Mouse (Mus musculus) left cerebral cortex, adult 18-20 months (tissue): ENCODE results near the gene Pkig. TPM values are rescaled to one million over a fixed set of nuclear protein-coding genes. Genes with fewer than 3 reads are reported as not detected.

ENCODE experiments used
- DNase-seq, 2 experiments: peaks; one replicate each; pipeline ENCODE4 v3.0.0; 2021 to 2022; ENCODE audit warnings: low spot score in 2 of 2, mixed read lengths in 1 of 2
- total RNA-seq, 2 experiments: library from RNA; stranded (reverse); gene quantifications; 2 replicates each; pipeline ENCODE4 v1.2.3; 2021

The Pkig gene
- total RNA-seq, 2 experiments from 2014 or later: 130 to 132 TPM

DNA sequence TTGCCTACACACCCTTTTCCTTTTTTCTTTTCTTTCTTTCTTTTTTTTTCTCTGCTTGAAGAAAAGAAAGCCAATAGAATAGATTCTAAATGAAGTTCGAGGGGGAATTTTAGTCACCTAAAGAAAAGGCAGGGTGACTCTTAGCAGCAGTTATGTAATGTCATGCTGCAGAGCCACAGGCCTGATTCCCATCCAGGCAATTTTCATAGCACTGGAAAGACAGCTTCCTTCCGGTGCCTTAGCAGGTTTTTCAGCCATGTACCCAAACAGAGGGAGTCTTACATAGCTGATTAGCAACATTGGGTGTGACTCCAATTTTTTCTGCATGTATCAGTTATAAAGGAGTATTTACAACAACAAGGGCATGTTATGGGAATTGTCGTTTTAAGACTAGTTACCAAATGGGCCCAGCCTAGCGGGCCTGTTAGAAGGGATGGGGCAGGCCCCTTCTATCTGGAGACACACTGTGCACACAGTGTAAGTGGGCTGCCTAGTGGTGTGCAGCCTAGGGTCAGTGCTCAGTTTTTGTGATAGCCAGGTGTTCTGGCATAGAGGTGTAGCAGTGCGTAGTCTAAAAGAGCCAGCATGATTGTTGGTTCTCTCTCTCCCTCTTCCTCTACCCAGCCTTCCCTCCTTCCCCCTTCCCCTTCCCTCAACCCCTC, 45.5 kb downstream of the Pkig start:
- DNase-seq: peak in 1 of 2 experiments; percentile 46

DNA sequence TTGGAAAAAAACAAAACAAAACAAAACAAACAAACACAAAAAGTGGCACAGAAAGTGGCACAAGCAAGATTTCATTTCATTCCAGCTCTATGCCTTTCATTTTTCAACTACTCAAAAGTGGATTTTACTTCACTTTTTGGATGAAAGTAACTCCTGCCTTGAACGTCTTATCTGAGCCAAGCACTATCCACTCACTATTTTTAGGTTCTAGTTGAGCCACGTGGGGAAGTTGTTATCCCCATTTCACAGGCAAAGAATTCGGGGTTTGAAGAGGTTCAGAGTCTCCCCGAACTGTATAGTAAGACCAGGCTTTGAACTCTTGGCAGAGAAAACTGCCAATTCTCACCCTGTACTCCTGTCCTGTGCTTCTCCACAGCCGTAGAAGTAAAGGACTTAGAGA, 50.1 kb downstream of the Pkig start:
- DNase-seq: no peak

DNA sequence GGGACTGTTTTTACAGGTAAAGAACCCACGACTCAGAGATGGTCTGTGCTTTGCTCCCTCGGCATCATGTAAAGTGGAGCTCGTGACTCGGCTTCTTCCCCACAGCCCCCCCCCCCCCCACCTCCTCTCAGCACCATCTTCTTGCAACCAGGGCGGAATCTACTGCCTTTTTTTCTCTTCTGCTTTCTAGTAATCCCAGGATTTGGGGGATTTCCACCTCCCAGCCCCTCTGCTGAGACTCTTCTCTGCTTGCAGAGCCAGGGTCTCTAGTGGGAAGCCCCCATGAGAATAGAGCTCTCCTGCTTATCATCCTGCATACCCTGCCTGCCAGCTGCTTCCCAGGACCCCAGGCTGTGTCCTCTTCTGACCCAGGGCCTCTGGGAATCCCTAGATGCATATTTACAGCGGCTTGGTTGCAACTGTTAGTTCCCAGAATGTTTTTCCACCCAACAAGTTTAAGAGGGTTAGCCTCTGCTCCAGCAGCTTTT, 50.6 kb downstream of the Pkig start:
- no peak for DNase-seq

DNA sequence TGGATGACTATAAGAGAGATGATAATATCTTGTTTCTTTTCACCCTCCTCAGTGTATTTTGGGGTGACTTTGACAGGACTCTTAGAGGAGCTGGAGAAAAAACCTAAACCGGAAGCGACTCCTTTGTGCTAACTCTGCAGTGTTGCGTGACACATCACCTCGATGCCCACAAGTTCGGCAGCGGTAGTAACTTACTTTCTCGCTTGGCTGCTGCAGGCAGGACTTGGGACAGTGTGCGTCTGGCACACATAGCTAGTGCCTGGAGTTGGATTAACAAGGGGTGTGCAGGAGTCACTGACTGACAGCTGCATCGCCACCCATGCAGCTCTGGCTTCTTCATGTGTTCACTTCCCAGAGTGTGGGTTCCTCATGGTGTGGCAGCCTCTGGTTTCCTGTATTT, 51.8 kb downstream of the Pkig start:
- no peak for DNase-seq

DNA sequence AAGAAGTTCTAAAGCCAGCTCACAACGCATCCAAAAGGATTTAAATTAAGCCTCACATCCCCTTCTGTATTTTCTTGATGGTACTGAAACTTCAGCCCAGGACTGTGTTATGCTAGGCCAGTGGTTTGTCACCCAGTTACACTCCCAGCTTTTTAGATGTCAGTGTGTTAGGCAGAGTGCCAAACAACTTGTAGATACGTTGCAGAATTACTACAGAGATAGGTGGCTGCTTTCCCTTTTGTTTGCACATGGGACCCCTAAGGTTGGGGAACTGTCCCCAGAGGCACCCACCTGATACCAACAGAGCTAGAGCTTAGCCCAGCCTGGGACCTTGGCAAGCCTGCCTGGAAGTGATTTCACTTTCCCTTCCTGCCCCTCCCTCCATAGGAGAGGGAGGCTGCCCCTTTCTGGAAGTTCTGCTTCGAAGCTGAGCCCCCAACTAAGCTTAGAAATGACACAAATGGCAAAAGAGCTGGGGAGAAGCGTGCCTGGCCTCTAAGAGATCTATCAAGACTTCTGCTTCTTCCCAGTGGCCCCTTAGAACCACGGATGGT, 52.5 kb downstream of the Pkig start:
- DNase-seq: no peak

DNA sequence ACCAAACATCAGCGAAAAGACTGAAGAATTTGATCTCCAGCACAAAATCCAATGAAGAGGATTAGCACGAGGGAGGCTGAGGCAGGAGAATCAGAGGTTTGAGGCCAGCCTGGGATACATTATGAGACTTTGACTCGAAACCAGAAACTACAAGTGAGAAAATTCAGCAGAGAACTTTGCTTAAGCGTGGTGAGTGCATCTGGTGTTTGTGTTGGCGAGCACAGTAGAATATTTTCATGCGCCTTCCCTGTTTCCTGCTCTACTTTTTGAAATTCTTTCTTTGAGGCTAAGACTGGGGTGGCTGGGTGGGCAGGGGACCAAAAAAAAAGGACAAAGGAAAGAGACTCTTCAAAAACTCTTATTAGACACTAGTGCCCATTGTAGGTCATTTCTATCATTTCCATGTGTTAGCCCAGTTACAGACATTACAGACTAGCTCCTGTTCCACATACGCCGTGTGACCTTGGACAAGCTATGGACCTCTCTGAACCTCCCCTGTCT, 53.2 kb downstream of the Pkig start:
- peak in 1 of 2 experiments; percentile 29 for DNase-seq

DNA sequence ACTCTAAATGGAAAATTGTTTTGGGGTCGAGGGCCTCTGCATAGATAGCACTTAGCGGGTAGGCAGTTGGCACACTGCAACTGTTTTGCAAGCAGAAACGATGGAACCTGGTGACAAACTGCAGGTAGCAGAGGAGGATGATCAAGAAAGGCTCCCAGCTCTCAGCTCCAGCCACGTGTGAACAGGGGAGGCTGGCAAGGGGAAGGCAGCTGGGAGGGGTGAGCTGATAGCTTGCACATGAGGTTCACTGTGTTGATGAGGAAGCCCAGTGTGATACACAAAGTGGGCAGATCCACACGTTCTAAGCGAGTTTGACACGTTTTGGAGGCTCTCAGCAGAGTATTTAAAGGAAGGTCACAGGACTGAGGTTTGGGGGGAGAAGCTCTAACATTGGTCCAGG, 54.3 kb downstream of the Pkig start:
- no peak for DNase-seq

DNA sequence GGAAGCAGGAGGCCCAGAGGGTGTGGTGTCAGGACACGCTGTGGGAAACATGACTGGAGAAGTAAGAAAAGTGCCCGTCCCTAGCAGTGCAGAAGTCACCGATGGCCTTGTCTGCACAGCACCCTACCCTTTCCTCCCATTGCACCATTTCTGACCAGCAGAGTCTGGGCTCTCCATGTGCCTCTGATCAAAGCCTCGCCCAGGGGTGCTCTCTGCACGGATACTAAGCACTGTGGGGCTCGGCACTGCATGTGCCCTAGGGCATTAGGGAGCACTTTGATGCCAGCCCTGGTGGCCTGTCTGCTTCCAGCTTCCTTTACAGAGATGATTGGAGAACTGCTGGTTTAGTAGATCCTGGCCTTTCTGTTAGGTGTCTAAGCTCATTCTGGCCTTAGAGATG, 54.7 kb downstream of the Pkig start:
- DNase-seq: no peak

DNA sequence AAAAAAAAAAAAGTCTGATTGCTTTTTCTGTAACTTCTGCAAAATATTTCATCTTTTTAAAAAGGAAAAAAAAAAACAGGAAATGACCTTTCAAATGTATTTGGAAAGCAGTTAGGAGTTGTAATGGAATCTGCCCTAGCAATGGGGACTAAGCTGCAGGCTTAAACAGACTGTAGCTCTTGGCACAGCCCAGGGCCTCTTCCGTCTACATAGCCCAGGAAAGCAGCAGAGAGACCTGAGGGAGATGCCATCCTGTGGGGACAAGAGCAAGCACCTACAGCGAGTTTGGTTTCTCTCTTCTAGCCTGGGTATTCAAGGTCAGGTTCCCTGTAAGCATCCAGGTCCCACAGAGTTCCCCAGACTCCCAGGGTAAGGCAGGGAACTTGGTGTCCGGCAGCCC, 55.2 kb downstream of the Pkig start:
- no peak for DNase-seq

DNA sequence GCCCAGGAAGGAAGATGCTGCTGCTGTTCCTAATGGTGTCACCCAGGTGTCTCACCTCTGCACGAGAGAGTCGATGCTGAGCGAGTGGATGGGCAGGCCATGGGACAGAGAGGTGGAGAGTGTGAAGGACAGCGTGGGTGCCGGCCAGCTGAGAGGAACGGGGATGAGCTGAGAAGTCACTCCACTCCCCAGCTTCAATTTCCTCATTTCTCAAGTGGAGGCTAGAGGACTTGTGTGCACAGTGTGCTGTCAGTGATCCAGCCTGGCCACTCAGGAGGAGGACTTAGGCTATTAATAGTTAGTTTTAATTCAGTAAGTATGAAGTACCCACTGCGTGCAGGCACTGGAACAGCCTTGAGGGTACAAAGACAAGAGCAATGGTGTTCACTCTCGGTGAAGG, 58.3 kb downstream of the Pkig start:
- DNase-seq: no peak

DNA sequence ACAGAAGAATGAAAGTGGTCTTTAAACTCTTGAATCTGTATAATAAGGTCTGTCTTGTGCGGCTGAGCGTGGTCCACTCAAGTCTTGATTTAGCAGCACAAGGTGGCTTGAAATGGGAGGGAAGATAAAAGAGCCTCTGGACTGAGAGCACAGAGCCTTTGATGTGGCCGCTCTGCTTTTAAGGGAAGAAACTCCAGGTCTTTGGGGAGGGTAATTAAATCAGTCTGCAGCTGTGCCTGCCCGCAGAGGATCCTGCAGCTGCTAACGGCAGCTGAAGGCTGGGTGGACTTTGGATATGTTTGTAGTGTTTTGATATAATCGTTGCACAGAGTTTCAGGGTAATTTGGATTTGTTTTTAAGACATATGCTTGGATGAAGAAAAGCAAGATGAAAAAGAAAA, 58.7 kb downstream of the Pkig start:
- DNase-seq: no peak

DNA sequence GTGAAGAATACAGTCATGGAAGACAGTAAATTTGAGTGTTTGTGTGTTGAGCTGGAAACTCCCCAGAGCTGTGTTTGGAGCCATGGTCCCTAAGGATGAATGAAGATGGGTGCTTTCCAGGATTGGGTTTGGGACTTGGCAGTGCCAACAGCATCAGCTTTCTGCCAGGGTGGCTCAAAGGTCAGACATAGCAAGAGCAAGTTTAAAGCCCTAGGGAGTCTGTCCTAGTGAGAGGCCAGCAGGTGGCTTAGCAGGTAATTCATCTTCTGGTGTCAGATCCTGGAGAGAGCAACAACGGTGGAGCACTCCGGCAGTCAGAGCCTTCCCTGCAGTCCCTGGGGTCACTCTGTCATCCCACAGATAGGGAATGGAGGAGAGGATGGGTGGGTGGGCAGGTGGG, 60.3 kb downstream of the Pkig start:
- no peak for DNase-seq

DNA sequence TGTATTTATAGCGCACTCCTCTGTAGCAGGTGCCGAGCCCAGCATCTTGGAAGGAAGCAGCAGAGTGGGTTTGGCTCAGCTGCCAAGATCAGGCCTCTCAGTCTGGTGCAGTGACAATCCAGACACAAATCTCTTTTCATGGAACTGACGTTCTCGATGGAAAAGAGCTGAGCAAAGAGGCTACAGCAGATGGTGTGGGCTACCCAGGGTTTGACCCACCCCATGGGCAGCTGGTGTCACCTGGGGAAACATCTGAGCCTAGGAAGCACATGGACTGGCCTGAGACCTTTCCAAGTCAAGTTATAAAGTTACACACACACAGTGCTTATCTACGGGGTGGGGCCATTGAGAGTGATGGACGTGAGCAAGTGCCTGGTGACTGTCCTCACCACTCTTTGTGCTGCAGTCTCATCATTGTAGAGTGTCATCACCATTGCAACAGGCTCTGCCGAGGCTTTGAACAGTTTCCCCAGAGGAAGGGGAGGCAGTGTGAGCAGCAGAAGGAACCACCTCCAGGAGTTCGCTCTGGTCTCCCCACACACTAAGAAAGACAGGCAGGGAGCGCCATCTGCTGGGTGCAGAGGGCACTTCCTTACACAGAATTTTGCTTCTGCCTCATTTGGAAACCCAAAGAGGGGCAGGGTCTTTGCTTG, 60.9 kb downstream of the Pkig start:
- DNase-seq: peak; percentile 85 to 89

DNA sequence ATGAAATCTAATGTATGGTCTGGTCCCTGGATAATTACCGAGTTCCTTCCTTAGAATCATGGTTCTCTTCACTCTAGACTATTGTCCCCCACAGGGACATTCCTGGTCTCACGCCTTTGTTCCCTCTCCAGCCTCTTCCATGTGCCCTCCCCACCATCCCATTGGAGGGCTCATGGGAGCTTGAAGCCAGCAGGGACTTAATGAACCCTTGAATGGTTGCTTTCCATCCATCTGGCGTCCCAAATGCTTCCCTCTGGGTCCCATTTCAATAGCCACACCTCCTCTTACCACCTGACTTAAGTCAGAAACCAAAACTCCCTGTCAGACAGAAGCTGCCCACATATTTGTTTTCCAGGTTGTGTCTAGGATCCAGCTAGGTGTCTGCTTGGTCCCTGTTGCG, 61.4 kb downstream of the Pkig start:
- no peak for DNase-seq

DNA sequence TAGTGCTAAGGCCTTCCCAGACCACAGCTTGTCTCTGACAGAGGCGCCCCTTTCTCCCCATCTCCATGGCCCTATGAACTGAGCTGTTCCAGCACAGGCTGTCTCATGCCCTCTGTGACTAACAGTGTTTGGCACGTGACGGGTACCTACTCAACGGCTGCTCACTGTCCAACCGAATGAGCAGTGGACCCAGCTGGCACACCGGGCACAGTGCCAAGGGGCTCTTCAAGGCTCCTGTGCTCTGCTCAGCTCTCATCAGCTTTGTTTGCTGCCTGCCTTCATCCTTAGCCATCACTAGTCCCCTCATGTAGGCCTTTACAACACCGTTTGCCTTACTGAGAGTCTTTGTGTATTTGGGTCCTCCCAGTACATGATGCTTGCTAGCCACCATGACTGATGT, 64.4 kb downstream of the Pkig start:
- DNase-seq: peak; percentile 61

DNA sequence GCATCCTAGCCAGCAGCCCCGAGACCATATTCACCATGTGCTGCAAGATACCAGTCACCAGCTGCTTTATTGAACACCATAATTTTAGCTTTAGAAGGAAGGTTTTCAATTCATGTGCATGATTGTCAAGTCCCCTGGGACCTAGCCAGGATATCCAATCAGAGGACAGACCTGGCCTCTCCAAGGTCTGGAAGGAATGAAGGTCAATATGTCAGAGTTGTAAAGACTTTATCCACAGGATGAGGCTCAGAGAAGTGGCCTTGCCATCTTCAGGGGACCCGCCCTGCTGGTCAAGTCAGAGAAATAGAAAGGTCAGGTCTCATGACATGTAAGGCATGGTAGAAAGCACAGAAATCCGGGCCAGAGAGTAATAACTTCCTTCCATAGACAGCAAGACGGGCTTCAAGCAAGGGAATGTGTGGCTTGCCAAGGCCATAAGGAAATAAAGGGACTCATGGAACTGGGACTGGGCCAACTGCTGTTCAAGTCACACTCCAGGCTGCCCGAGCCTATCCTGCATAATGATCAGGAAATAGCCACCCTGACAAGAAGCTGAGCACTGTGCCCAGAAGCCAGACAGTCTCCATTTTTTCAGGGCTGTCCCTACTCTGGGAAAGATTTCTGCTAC, 68.7 kb downstream of the Pkig start:
- no peak for DNase-seq

DNA sequence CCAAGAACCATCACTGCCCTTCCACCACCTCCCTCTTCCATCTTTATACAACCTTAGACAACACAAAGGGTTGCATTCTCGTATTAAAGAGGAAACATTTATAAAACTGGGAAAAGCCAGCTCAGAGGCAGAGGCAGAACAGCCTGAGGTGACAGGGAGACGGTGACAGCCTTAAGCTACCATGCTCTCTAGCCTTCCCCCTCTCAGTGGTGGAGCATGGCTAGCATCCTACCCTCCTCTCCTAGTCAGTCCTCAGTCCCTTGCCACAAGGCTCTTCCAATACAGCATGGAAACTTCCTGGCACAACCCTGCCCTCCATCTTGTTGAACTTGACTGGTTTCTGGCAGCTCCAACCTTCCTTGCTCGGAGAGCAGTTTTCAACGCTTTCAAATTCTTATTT, 70.1 kb downstream of the Pkig start:
- DNase-seq: no peak

DNA sequence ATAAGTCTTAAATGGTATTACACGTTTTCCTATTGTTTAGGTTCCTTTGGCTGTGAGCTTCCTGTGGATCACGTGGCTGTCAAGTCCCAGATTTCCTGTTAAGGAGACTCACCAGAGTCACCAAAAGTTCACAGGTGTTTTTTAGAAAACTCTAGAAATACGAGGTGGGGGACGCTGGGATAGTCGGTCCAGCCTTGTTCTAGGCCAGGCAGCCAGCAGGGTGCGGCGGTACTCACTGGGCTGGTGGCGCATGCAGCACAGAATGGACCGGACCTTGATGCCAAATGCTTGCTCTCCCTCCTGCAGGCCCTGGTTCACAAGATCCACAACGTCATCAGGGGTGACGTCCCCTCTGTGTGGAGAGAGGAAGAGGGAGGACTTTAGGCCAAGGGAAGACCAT, 73.8 kb downstream of the Pkig start:
- no peak for DNase-seq

DNA sequence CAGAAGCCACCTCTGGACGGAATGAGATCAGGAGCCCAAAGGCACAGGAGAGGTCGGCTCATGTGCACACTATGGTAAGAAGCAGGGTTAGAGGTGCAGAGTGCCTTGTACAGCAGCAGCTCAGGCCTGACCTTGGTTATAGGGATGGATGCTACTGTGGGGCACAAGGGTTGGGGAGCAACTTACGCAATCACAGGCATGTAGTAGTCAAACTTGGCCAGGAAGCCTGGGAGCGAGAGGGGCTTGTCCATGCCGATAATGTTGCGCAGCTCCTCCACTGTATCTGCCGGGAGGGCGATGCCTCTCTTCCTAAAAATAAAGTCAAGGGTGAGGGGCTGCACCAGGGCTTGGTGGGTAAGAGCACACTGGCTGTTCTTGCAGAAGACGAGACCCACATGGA, 77.0 kb downstream of the Pkig start:
- no peak for DNase-seq

DNA sequence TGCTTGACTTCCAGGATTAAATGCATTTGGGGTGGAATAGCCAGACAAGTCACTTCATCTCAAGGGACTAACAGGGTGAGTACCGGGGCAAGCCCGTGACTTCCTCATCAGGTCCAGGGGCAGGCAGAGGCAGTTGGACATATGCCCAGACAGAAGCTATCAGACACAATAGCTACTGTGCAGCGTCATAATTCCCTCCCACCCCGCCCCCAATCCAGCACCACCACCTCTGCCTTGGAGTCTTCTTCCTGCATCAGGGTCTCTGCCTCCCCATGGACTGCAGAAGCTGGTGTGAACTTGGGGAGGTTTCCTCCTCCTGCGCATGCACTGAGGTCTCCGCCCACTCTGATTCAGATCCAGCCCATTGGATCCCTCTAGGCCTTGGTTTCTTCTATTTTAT, 77.8 kb downstream of the Pkig start:
- DNase-seq: no peak

DNA sequence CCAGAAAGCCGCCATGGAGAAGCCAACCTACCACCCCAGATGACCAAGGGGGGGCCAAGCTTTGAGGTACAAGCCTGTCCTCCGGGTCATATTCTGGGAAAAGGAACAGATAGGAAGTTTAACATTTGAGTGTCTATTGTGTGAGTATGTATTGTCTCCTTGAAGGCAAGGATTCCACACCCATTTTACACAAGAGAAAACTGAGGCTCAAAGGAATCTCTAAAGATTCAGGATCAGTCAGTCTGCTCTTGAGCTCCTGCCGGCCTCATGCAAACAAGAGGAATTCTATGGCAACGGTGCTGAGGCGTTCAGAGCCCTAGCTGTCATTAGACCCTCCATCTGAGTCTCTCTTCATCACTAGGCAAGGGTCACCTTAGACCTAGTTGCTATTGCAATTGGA, 84.5 kb downstream of the Pkig start:
- no peak for DNase-seq

DNA sequence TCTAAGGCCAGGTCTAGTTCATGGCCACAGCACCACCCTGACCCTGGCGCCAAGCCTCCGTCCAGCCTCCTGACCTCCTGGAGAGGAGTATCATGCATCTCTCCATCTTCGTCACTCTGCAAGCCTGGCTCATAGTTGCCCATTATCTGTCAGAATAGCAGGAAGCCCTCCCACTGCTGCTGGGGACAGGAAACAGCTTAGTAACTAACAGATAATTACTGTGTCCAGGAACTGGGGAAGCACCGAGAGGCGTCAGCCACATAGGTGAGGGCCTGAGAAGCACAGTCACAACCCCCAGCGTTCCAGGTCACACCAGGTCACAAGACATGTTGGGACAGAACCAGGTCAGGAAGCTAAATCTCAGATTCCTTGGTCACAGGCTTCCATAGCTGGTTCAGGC, 85.2 kb downstream of the Pkig start:
- DNase-seq: no peak
